In genomic region chr1:172099325-172100033, GRCm38 (mm10) we compare ENCODE assay signal across 14 mouse cellular contexts. TPM values are rescaled to one million over a fixed set of nuclear protein-coding genes. Genes with fewer than 3 reads are reported as not detected.
DNase-seq lines count a peak whose midpoint lies in the region; ATAC-seq lines count a peak whose summit lies in the region.
"Had no signal": no experiment of that assay in that cellular context is flagged by ENCODE, and none has a peak within 500 bp of the region (broad histone marks: within the 10 kb centered on the region; RNA-seq: fewer than 3 reads in every experiment).

No protein-coding gene starts in this region.

- H3K4me1 ChIP-seq in kidney, embryonic 16.5 days (ENCODE audit: insufficient read depth, low read length): no peaks in the 10 kb centered on the region
- H3K4me1 ChIP-seq: limb, embryonic 10.5 days had no signal

- H3K27ac ChIP-seq in kidney, embryonic 16.5 days (ENCODE audit: low read length): no peak overlapping the region
- H3K27ac ChIP-seq: heart, embryonic 13.5 days; limb, embryonic 10.5 days had no signal

- H3K36me3 ChIP-seq in kidney, embryonic 16.5 days (ENCODE audit: insufficient read depth, low read length): peaks cover 56% of the 10 kb centered on the region

- no peak overlapping the region for H3K9ac ChIP-seq in kidney, embryonic 16.5 days (replicated peaks; ENCODE audit: low read length)
- H3K9ac ChIP-seq: heart, embryonic 13.5 days had no signal

- no peaks in the 10 kb centered on the region for H3K9me3 ChIP-seq in kidney, embryonic 16.5 days (ENCODE audit: low read length)
- H3K9me3 ChIP-seq: heart, embryonic 13.5 days; limb, embryonic 10.5 days had no signal

- H3K4me2 ChIP-seq in kidney, embryonic 16.5 days (replicated peaks; ENCODE audit: low read depth, low read length): no peak overlapping the region
- H3K4me2 ChIP-seq: heart, embryonic 13.5 days had no signal

- ATAC-seq in kidney, embryonic 16.5 days (ENCODE audit: low FRiP score, low TSS enrichment): no peak

- DNase-seq in kidney, adult 18-20 months: peak; percentile 86
- DNase-seq in adrenal gland, postnatal 25 days: peak; percentile 30
- peak; percentile 58 to 75 for DNase-seq in cerebellum, postnatal 25 days
- DNase-seq in kidney, postnatal 36 days: peak; percentile 92 to 93
- DNase-seq in neural tube, embryonic 10.5 days (ENCODE audit: extremely low spot score, low spot score): no peak
- no peak for DNase-seq in T-cell, adult 2 months (ENCODE audit: low spot score)
- DNase-seq in layer of hippocampus, adult 11-12 months (ENCODE audit: low spot score): no peak
- DNase-seq: gastrocnemius, postnatal 36 days; lung, adult 18-20 months; thymus, postnatal 25 days had no signal

- H3K4me3 ChIP-seq in kidney, embryonic 16.5 days (ENCODE audit: low read length): no peak overlapping the region
- H3K4me3 ChIP-seq: heart, embryonic 13.5 days; limb, embryonic 10.5 days had no signal

- no peaks in the 10 kb centered on the region for H3K27me3 ChIP-seq in kidney, embryonic 16.5 days (ENCODE audit: insufficient read depth, low read length)
- H3K27me3 ChIP-seq: heart, embryonic 13.5 days had no signal

- WGBS in kidney, embryonic 16.5 days: 76% methylated on average over 6 of the region's 6 CpGs

RNA-seq across cellular contexts. Expression of gene Ncstn, which starts 16.9 kb away (rescaled TPM):
- 160 and 164 TPM in 2 replicates for polyA plus RNA-seq in kidney, embryonic 16.5 days (2015; fragmentation: Nextera tagmentation; extraction: Ambion mirVana)
- 101 and 117 TPM in 2 replicates for total RNA-seq in adrenal gland, postnatal 25 days (2021)

RNA-seq across cellular contexts. Expression of gene Copa, which starts 17.1 kb away (rescaled TPM):
- polyA plus RNA-seq in kidney, embryonic 16.5 days (2015; fragmentation: Nextera tagmentation; extraction: Ambion mirVana): 260 and 264 TPM in 2 replicates
- 184 and 190 TPM in 2 replicates for total RNA-seq in adrenal gland, postnatal 25 days (2021)

RNA-seq across cellular contexts. Expression of gene Pex19, which starts 27.1 kb away (rescaled TPM):
- polyA plus RNA-seq in kidney, embryonic 16.5 days (2015; fragmentation: Nextera tagmentation; extraction: Ambion mirVana): 170 and 172 TPM in 2 replicates
- 106 and 158 TPM in 2 replicates for total RNA-seq in adrenal gland, postnatal 25 days (2021)

RNA-seq across cellular contexts. Expression of gene Nhlh1, which starts 42.1 kb away (rescaled TPM):
- not detected in 2 replicates for polyA plus RNA-seq in kidney, embryonic 16.5 days (2015; fragmentation: Nextera tagmentation; extraction: Ambion mirVana)
- total RNA-seq in adrenal gland, postnatal 25 days (2021): not detected in 2 replicates
- total RNA-seq: gastrocnemius, postnatal 36 days; megakaryocyte progenitor cell, adult 5-6 weeks had no signal
- polyA plus RNA-seq: heart, embryonic 13.5 days; limb, embryonic 10.5 days had no signal

RNA-seq across cellular contexts. Expression of gene Dcaf8, which starts 48.4 kb away (rescaled TPM):
- polyA plus RNA-seq in kidney, embryonic 16.5 days (2015; fragmentation: Nextera tagmentation; extraction: Ambion mirVana): 147 and 149 TPM in 2 replicates
- 130 and 169 TPM in 2 replicates for total RNA-seq in adrenal gland, postnatal 25 days (2021)

Comparison
In these comparisons a context has a peak if more than half of its experiments do, and no peak if none do; other contexts are left out.
1. DNase-seq: peak in kidney, adult 18-20 months (single experiment), adrenal gland, postnatal 25 days (single experiment), cerebellum, postnatal 25 days (2 of 2) and kidney, postnatal 36 days (2 of 2); none in neural tube, embryonic 10.5 days (single experiment), T-cell, adult 2 months (single experiment) and layer of hippocampus, adult 11-12 months (single experiment).